Mouse (Mus musculus) limb, embryonic 11.5 days (tissue): ENCODE results near the gene Ncam1. TPM values are rescaled to one million over a fixed set of nuclear protein-coding genes. Genes with fewer than 3 reads are reported as not detected.

Experiments used
- ATAC-seq: fragments of 200-750 bp; cut with Nextera tagmentation; 2 replicates; pipeline ENCODE4 v1.8.0; 2017; ENCODE audit warnings: low read depth; ENCODE audit not compliant: insufficient number of reproducible peaks, low FRiP score, low TSS enrichment
- DNase-seq: peaks from one replicate; pipeline ENCODE4 v3.0.0-alpha.2; 2015; ENCODE audit warnings: low spot score
- H3K27ac ChIP-seq: fragments of 300-500 bp; sonication (generic); replicated peaks from 2 replicates; pipeline ENCODE4 v1.5.1; 2014; ENCODE audit warnings: low read depth, mild to moderate bottlenecking, low read length
- H3K27me3 ChIP-seq: fragments of 300-500 bp; sonication (generic); 2 replicates; pipeline ENCODE4 v1.6.1; 2014; ENCODE audit warnings: mild to moderate bottlenecking, low read length, mixed read lengths; ENCODE audit not compliant: control insufficient read depth, insufficient read depth
- H3K36me3 ChIP-seq: fragments of 300-500 bp; sonication (generic); 2 replicates; pipeline ENCODE4 v1.6.1; 2014; ENCODE audit warnings: mild to moderate bottlenecking, low read length, moderate library complexity, mixed read lengths; ENCODE audit not compliant: control insufficient read depth, insufficient read depth
- H3K4me1 ChIP-seq: fragments of 300-500 bp; sonication (generic); 2 replicates; pipeline ENCODE4 v1.6.1; 2014; ENCODE audit warnings: low read length, mixed read lengths; ENCODE audit not compliant: control insufficient read depth, insufficient read depth
- H3K4me2 ChIP-seq: fragments of 300-500 bp; sonication (generic); 2 replicates; pipeline ENCODE4 v1.6.1; 2014; ENCODE audit warnings: low read depth, mild to moderate bottlenecking, moderate library complexity; ENCODE audit not compliant: severe bottlenecking
- H3K4me3 ChIP-seq: fragments of 300-500 bp; sonication (generic); 2 replicates; pipeline ENCODE4 v1.5.1; 2014; ENCODE audit warnings: low read depth, low read length
- H3K9ac ChIP-seq: fragments of 300-500 bp; sonication (generic); 2 replicates; pipeline ENCODE4 v1.6.1; 2014; ENCODE audit warnings: mild to moderate bottlenecking, low read length
- H3K9me3 ChIP-seq: fragments of 300-500 bp; sonication (generic); 2 replicates; pipeline ENCODE4 v1.6.1; 2016; ENCODE audit warnings: low read length; ENCODE audit not compliant: control insufficient read depth
- WGBS: fragments of 180-500 bp; shearing (Covaris S2); extraction: QIAGEN DNeasy Blood & Tissue Kit; methylation state at CpG from one replicate; pipeline ENCODE4 v1.1.7; 2014; 5-methylcytosine and 5-hydroxymethylcytosine counted together
- polyA plus RNA-seq: library from polyadenylated mRNA; unstranded; fragments of >200 nt; fragmentation: Nextera tagmentation; extraction: Ambion mirVana; gene quantifications from 2 replicates; pipeline ENCODE4 v1.2.1, GENCODE M21; 2014

The Ncam1 gene
- polyA plus RNA-seq, 1 experiment from 2014 or later, result 34.2 TPM

DNA sequence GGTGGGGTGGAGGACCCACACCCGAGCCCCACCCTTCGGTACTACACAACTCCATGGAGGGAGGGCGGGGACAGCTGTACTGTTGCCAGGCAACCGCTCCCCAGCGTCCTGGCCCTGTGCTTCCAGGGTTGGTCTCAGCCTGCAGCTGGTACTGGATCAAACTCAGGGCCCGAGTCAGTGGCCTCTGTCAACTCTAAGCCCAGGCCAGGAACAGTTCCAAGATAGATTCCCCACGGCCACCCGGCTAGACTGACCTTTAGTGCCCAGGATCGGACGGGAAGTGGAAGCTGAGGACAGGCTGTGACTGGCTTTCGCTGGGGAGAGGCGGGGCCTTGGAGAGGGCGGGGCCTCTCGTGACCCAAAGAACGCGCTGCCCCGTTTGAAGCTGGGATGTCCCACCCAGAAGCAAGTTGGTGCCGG lies 312.8 kb downstream of the Ncam1 start, which contains the start of gene Ttc12:
Gene Ttc12, minus strand, starts transcription at position 334 of the 420 bp plus-strand sequence.
- H3K9me3 ChIP-seq, result no peaks in the 10 kb centered on the region
- ATAC-seq (peak; percentile 83), DNase-seq (peak; percentile 85)
- peak within 1 kb of the TSS; percentile 77 for H3K4me2 ChIP-seq
- H3K27ac ChIP-seq, result no peak within 1 kb of the TSS
- H3K4me1 ChIP-seq, result peaks cover 10% of the 10 kb centered on the region; the same call in 1 of the 2 replicates
- under 1% methylated on average over 18 of the region's 18 CpGs for WGBS
- H3K27me3 ChIP-seq, result no peaks in the 10 kb centered on the region
- no peaks in the 10 kb centered on the region for H3K36me3 ChIP-seq
- H3K9ac ChIP-seq, result peak within 1 kb of the TSS; percentile 40
- peak within 1 kb of the TSS; percentile 57 for H3K4me3 ChIP-seq

DNA sequence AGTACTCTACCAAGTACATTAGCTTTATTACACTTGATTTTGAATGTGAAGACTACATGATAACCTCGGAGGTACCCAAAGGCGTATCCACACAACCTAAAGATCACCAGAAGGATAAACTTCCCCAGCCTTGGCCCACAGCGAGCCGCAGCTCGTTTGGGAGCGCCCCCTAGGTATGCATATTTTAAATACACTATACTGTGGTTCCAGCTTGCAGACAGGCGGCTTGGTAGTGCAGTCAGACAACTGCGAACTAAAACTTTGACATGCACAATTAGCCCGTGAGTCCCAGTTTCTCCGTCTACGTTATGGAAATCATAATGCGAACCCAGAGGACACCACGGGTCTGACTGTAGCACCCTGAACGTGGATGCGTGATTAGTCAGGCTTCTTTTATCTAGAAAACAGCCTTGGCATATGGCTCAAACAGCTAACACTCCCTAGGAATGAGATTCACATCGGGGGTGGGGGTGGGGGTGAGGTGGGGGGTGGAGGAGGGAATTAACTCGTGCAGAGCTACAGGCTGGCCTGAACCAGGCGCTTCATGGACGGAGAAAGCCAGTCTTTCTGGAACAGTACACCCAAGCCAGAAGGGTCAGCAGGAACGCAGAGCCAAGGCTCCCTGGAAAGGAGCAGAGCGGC lies 313.4 kb downstream of the Ncam1 start:
- peak overlapping the region; percentile 57 for H3K4me3 ChIP-seq
- no peak overlapping the region for H3K27ac ChIP-seq
- WGBS, result 7% methylated on average over 21 of the region's 21 CpGs
- H3K27me3 ChIP-seq, result no peaks in the 10 kb centered on the region
- peak overlapping the region; percentile 40; the same call in 1 of the 2 replicates for H3K9ac ChIP-seq
- DNase-seq (peak; percentile 65), ATAC-seq (no peak; the same call in 1 of the 2 replicates)
- H3K36me3 ChIP-seq, result no peaks in the 10 kb centered on the region
- peak overlapping the region; percentile 77 for H3K4me2 ChIP-seq
- no peaks in the 10 kb centered on the region for H3K9me3 ChIP-seq
- peaks cover 10% of the 10 kb centered on the region; the same call in 1 of the 2 replicates for H3K4me1 ChIP-seq

- Histone ChIP-seq H3K27me3 (no peaks in the 10 kb centered on the region), H3K4me3 (no peak overlapping the region), H3K9ac (no peak overlapping the region), H3K4me2 (no peak overlapping the region), H3K4me1 (peaks cover 10% of the 10 kb centered on the region; the same call in 1 of the 2 replicates), H3K27ac (no peak overlapping the region), H3K36me3 (no peaks in the 10 kb centered on the region), H3K9me3 (no peaks in the 10 kb centered on the region)
- DNase-seq, result peak; percentile 40
- 27% methylated on average over 10 of the region's 10 CpGs for WGBS
- no peak for ATAC-seq
Observed at GRCm38 (mm10) chr9:49483316-49483715, 315.4 kb downstream of the Ncam1 start.

DNA sequence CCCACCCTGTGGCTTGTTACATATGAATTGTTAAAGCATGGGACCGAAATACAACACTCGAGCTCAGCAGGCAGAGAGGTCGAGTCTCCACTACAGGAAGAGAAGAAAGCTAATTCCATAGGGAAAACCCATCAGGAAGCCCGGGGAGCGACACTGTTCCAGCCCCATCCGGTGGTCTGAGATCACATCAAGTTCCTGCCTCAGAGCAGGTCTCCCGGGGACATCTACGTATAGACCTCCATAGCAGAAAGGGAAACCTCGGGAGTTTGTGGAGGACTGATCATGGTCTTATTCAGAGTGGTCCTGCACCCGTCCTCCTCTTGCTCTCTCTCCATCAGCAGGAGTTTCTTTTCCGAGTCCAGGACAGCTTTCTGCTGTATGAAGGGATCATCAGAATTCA lies 326.6 kb downstream of the Ncam1 start:
- no peaks in the 10 kb centered on the region for H3K27me3 ChIP-seq
- WGBS, result 77% methylated on average over 11 of the region's 11 CpGs
- no peak for ATAC-seq

DNA sequence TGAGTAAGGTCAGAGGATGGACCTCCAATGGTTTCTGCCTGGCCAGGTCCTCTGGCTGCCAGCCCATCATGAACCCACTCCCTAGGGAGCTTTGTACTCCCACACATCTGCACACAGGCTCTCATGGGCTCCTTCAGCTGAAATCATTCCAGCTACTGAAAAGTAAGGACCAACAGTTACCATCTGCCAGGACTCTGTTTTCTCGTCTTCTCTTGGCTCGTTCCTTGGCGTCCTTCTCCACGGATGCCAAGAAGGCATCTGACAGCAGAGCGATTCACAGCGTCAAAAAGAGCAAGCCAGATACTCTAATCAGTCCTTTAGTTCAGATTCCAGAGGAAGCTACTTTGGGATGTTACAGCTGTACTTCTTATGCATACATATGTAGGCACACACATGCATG lies 327.8 kb downstream of the Ncam1 start:
- no peak for DNase-seq
- H3K27ac ChIP-seq, result no peak overlapping the region
- WGBS, result 89% methylated on average over 6 of the region's 6 CpGs

More for the DNA sequence above, 326.6 kb downstream of the Ncam1 start:
- DNase-seq, result no peak
- no peak overlapping the region for H3K27ac ChIP-seq
- no peak overlapping the region for H3K4me2 ChIP-seq
- no peaks in the 10 kb centered on the region for H3K36me3 ChIP-seq
- no peak overlapping the region for H3K9ac ChIP-seq
- no peaks in the 10 kb centered on the region for H3K4me1 ChIP-seq
- H3K9me3 ChIP-seq, result no peaks in the 10 kb centered on the region
- H3K4me3 ChIP-seq, result no peak overlapping the region

DNA sequence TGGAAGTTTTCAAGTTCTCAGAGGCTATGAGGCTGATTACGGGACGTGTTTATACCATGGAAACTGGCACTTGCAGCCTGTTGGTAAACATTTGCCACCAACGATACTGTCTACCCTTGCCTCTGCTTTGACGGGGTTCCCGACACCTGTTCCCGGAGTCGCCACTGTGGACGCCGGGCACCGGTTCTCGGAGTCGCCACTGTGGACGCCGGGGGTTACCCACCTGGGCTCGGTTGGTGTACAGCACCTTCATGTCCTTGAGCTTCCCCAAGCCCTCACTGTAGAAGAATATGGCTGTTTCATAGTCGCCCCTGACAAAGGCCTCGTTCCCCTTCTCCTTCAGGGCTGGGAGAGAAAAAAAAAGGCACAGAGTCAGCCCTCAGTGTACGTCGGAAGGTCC lies 328.7 kb downstream of the Ncam1 start:
- no peaks in the 10 kb centered on the region for H3K4me1 ChIP-seq
- H3K9ac ChIP-seq, result no peak overlapping the region
- no peak overlapping the region for H3K4me3 ChIP-seq
- no peak overlapping the region for H3K4me2 ChIP-seq
- ATAC-seq, result no peak
- no peaks in the 10 kb centered on the region for H3K36me3 ChIP-seq
- DNase-seq, result no peak
- WGBS, result 96% methylated on average over 19 of the region's 19 CpGs
- no peaks in the 10 kb centered on the region for H3K27me3 ChIP-seq
- no peaks in the 10 kb centered on the region for H3K9me3 ChIP-seq
- no peak overlapping the region for H3K27ac ChIP-seq

More for the DNA sequence above, 327.8 kb downstream of the Ncam1 start:
- H3K9me3 ChIP-seq, result no peaks in the 10 kb centered on the region
- no peaks in the 10 kb centered on the region for H3K36me3 ChIP-seq
- ATAC-seq, result no peak
- no peaks in the 10 kb centered on the region for H3K27me3 ChIP-seq
- H3K4me1 ChIP-seq, result no peaks in the 10 kb centered on the region
- H3K4me2 ChIP-seq, result no peak overlapping the region
- H3K4me3 ChIP-seq, result no peak overlapping the region
- no peak overlapping the region for H3K9ac ChIP-seq

- Histone ChIP-seq H3K36me3 (no peaks in the 10 kb centered on the region), H3K4me2 (no peak overlapping the region), H3K4me3 (no peak overlapping the region), H3K9me3 (no peaks in the 10 kb centered on the region), H3K4me1 (no peaks in the 10 kb centered on the region), H3K27me3 (no peaks in the 10 kb centered on the region), H3K9ac (no peak overlapping the region), H3K27ac (no peak overlapping the region)
- ATAC-seq (no peak), DNase-seq (no peak)
- 85% methylated on average over 3 of the region's 3 CpGs for WGBS
Observed at GRCm38 (mm10) chr9:49456136-49456535, 342.6 kb downstream of the Ncam1 start.

DNA sequence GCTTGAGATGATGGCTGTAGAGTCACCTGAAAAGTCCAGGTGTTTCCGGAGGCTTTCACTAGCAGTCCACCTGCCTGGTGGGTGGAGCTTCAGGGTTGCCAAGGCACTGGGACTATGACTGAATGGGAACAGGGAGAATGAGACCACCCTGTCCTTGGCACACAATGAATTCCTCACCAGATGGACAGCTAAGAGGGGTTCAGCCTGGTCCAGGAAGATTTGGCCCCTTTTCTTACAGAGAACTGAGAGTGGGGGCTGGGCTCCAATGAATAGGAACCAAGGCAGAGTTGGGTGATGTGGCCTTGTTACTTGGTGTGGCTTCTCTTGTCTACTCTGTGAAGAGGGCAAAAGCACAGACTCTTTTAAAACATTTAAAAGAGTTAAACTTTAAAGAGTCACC lies 346.3 kb downstream of the Ncam1 start:
- Histone ChIP-seq H3K27me3 (no peaks in the 10 kb centered on the region), H3K9me3 (no peaks in the 10 kb centered on the region), H3K36me3 (no peaks in the 10 kb centered on the region), H3K4me2 (no peak overlapping the region), H3K4me3 (no peak overlapping the region), H3K4me1 (no peaks in the 10 kb centered on the region), H3K27ac (no peak overlapping the region), H3K9ac (no peak overlapping the region)
- ATAC-seq, result no peak
- DNase-seq, result no peak
- WGBS, result 97% methylated on average over 1 of the region's 1 CpGs
